Mouse (Mus musculus) MEL (cell line): ENCODE results near the gene Mepe.

ENCODE experiments used
- CTCF ChIP-seq, 3 experiments: IDR thresholded peaks in 2 of 3; conservative IDR thresholded peaks in 1 of 3; 2 replicates each; pipeline ENCODE4 v1.5.1; 2011 to 2012; ENCODE audit warnings: low read length in 3 of 3, low read depth in 2 of 3, mild to moderate bottlenecking in 2 of 3, improper control_type of control experiment in 1 of 3, inconsistent platforms in 1 of 3, mixed read lengths in 1 of 3, moderate library complexity in 1 of 3; ENCODE audit not compliant: control insufficient read depth in 1 of 3, insufficient read depth in 1 of 3, poor library complexity in 1 of 3, severe bottlenecking in 1 of 3
- E2F4 ChIP-seq: IDR thresholded peaks from 2 replicates; pipeline ENCODE4 v1.6.1; 2011; ENCODE audit warnings: low read depth, low read length, improper control_type of control experiment, borderline replicate concordance
- GABPA ChIP-seq: IDR thresholded peaks from 2 replicates; pipeline ENCODE4 v1.6.1; 2012; ENCODE audit warnings: low read depth, mild to moderate bottlenecking, inconsistent platforms, low read length, improper control_type of control experiment, moderate library complexity
- GATA1 ChIP-seq: IDR thresholded peaks from 2 replicates; pipeline ENCODE4 v1.6.1; 2011; ENCODE audit warnings: low read depth, low read length, improper control_type of control experiment
- JUND ChIP-seq: IDR thresholded peaks from 2 replicates; pipeline ENCODE4 v1.6.1; 2011; ENCODE audit warnings: low read depth, mild to moderate bottlenecking, improper control_type of control experiment, low read length
- MAFK ChIP-seq: IDR thresholded peaks from 2 replicates; pipeline ENCODE4 v1.6.1; 2011; ENCODE audit warnings: low read depth, mild to moderate bottlenecking, low read length, improper control_type of control experiment, borderline replicate concordance
- MAX ChIP-seq: IDR thresholded peaks from 2 replicates; pipeline ENCODE4 v1.6.1; 2011; ENCODE audit warnings: low read length, improper control_type of control experiment
- POLR2A ChIP-seq, 2 experiments: IDR thresholded peaks; 2 replicates each; pipeline ENCODE4 v1.6.1; 2011 to 2012; ENCODE audit warnings: low read length in 2 of 2, mild to moderate bottlenecking in 2 of 2, control low read depth in 1 of 2, improper control_type of control experiment in 1 of 2, low read depth in 1 of 2, moderate library complexity in 1 of 2; ENCODE audit not compliant: control insufficient read depth in 1 of 2, insufficient read depth in 1 of 2, poor library complexity in 1 of 2
- ZC3H11A ChIP-seq: IDR thresholded peaks from 2 replicates; pipeline ENCODE4 v1.6.1; 2012; ENCODE audit warnings: low read depth, mild to moderate bottlenecking, inconsistent platforms, low read length, improper control_type of control experiment

- no peak for TF ChIP-seq GABPA
- no peak for TF ChIP-seq JUND
- no peak for TF ChIP-seq CTCF (IDR thresholded peaks at IDR 0.05 in 2 of 3, conservative IDR thresholded peaks at IDR 0.05 in 1 of 3; ENCODE audit: control insufficient read depth in 1 of 3, insufficient read depth in 1 of 3, low read depth in 2 of 3, low read length in 3 of 3, poor library complexity in 1 of 3, severe bottlenecking in 1 of 3)
- no peak for TF ChIP-seq GATA1
- TF ChIP-seq ZC3H11A: no peak
- TF ChIP-seq MAFK: no peak
- no peak for TF ChIP-seq MAX
- TF ChIP-seq E2F4: no peak
- no peak for TF ChIP-seq POLR2A (IDR thresholded peaks at IDR 0.05; ENCODE audit: control insufficient read depth in 1 of 2, insufficient read depth in 1 of 2, low read depth in 1 of 2, low read length in 2 of 2, poor library complexity in 1 of 2)
Observed at GRCm38 (mm10) chr5:104298994-104299393, 26.1 kb upstream of the Mepe start, which contains the start of gene Ibsp.
